Mouse (Mus musculus): ENCODE measurements at regions not wholly inside any gene's neighbourhood (a gene's known extent, or its start where the extent isn't known, plus 50 kb on each side); places are given as distances from the start of the nearest gene placed in this dataset.
A peak's percentile ranks its signal among the peaks of the same experiment; 100 is the strongest.

DNA sequence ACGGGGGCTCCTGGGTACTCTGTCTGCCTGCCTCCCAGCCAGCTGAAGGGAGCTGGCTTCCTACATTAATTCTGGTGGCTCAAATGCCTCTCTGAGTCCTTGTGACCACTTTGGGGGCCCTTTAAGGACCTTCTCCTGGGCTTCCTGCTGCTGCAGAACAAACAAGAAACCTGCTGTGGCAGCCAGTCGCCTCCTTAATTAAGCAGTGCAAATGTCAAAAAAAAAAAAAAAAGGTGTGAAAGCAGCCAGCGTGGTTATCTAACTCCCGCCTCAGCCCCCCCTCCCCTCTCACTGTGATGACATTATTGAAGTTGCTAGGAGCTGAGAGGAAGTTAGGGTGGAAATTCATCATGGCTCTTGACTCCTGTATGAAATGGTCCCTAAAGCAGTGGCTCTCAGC lies 189.3 kb downstream of the Vrk1 start:
- ATAC-seq (ENCODE audit: low FRiP score, low read depth) = no peak
- no peaks in the 10 kb centered on the region for H3K36me3 ChIP-seq
- H3K4me2 ChIP-seq = no peak overlapping the region
- 15% methylated on average over 4 of the region's 4 CpGs for WGBS
- H3K27me3 ChIP-seq = no peaks in the 10 kb centered on the region
- no peak overlapping the region for H3K4me3 ChIP-seq
- H3K27ac ChIP-seq (replicated peaks) = no peak overlapping the region
- no peaks in the 10 kb centered on the region for H3K9me3 ChIP-seq
- peaks cover 4% of the 10 kb centered on the region; the same call in 1 of the 2 replicates for H3K4me1 ChIP-seq (replicated peaks)
- H3K9ac ChIP-seq = no peak overlapping the region

DNA sequence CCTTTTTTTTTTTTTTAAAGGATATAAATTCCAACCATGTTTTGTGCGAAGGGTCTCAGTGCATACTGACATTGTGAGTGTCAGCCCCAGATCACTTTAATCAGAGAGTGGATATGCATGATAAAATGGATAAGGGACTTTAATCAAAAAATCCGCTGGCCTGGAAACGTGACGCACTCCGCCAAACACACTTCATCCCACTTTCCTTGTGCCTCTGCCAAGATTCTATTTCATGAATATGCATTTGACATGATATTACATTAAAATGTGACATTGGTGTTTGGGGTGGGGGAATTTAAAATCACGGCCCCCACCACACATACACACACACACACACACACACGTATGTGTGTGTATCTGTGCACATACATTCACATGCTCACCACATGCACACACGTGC lies 193.5 kb downstream of the Vrk1 start:
- Histone ChIP-seq H3K27ac (replicated peaks) (no peak overlapping the region), H3K4me1 (replicated peaks) (peaks cover 4% of the 10 kb centered on the region; the same call in 1 of the 2 replicates), H3K4me3 (no peak overlapping the region), H3K9ac (no peak overlapping the region), H3K4me2 (no peak overlapping the region), H3K9me3 (no peaks in the 10 kb centered on the region), H3K36me3 (no peaks in the 10 kb centered on the region), H3K27me3 (no peaks in the 10 kb centered on the region)
- ATAC-seq (ENCODE audit: low FRiP score, low read depth) = no peak
- WGBS = 64% methylated on average over 8 of the region's 8 CpGs

DNA sequence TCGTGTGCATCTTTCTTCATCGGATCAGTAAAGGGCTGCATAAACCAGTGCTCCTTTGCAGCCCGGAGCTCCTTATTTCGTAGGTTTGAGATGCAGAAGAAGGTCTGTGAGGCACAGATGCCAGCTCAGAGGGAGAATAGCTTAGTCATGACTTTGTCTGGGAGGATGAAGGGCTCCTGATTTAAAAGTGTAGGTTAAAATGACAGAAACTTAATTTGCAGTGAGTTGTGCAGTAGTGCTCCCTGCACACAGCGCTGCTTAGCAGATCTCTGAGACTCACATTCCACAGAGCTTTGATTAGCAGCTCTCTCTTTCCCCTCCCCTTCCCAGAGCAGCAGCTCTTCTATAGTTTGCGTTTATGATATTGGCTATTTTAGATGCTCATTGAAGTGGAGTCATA lies 200.9 kb downstream of the Vrk1 start:
- Histone ChIP-seq H3K4me3 (no peak overlapping the region), H3K9me3 (no peaks in the 10 kb centered on the region), H3K4me1 (replicated peaks) (no peaks in the 10 kb centered on the region; the same call in 1 of the 2 replicates), H3K27me3 (no peaks in the 10 kb centered on the region), H3K4me2 (no peak overlapping the region), H3K27ac (replicated peaks) (no peak overlapping the region), H3K36me3 (no peaks in the 10 kb centered on the region), H3K9ac (no peak overlapping the region)
- 78% methylated on average over 6 of the region's 6 CpGs for WGBS
- ATAC-seq (ENCODE audit: low FRiP score, low read depth) = no peak

DNA sequence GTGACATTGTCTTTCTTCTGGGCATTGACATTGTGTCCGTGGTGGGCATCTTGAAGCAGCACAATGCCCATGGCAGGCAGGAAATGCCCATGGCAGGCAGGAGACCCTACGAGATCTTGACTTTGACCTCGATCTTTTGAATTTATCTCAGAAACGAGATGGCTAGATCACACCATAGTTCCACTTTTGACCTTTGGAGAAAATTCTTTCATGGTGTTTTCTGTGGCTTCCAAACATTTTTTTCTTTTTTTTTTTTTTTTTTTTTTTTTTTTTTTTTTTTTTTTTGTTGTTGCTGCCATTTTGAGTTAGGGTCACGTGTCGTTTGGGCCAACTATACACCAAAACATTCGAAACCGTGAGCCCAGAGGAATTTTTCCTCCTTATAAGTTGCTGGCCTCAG lies 201.5 kb downstream of the Vrk1 start:
- Histone ChIP-seq H3K9ac (no peak overlapping the region), H3K4me1 (replicated peaks) (no peaks in the 10 kb centered on the region; the same call in 1 of the 2 replicates), H3K27me3 (no peaks in the 10 kb centered on the region), H3K4me3 (no peak overlapping the region), H3K4me2 (no peak overlapping the region), H3K36me3 (no peaks in the 10 kb centered on the region), H3K27ac (replicated peaks) (no peak overlapping the region), H3K9me3 (no peaks in the 10 kb centered on the region)
- ATAC-seq (ENCODE audit: low FRiP score, low read depth) = no peak
- whole genome bisulfite sequencing = 84% methylated on average over 8 of the region's 8 CpGs

DNA sequence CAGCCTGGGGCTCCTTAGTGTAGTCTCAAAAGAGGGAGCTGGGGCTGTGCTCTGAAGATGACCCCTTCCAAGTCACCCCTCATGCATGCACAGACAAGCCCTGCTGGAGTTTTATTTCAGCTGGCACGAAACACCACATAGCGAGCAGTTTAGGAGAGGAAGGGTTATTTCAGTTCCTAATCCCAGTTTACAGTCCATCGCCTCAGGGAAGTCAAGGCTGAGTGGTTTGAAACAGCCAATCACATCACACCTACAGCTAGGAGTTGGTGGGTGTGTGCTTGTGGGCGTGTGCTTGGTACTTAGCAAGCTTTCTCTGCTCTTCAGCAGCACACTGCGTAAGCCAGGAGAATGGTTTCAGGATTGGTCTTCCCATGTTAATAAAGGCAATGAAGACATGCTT lies 202.4 kb downstream of the Vrk1 start:
- H3K9ac ChIP-seq = no peak overlapping the region
- WGBS = 80% methylated on average over 5 of the region's 5 CpGs
- ATAC-seq (ENCODE audit: low FRiP score, low read depth) = no peak

DNA sequence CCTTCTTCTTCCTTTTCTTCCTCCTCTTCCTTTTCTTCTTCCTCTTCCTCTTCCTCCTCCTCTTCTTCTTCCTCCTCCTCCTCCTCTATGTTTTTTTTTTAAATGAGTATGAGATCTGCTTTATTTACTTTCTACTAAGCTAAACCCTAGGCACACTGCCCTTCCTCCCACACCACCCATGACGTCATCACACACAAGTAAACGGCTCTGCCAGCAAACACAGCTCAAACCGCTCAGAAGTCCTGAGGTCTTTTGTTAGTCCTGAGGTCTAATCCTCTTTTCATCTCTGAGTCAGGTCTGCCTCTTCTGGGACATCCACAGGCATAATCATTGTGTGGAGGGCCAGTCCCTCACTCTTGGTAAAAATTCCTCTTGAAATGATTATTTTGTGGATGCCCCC lies 210.0 kb downstream of the Vrk1 start:
- WGBS = 45% methylated on average over 3 of the region's 3 CpGs
- Histone ChIP-seq H3K4me3 (no peak overlapping the region), H3K9ac (no peak overlapping the region), H3K4me1 (replicated peaks) (peaks cover 10% of the 10 kb centered on the region; the same call in 1 of the 2 replicates), H3K27me3 (no peaks in the 10 kb centered on the region; the same call in 1 of the 2 replicates), H3K36me3 (no peaks in the 10 kb centered on the region), H3K9me3 (no peaks in the 10 kb centered on the region), H3K27ac (replicated peaks) (no peak overlapping the region), H3K4me2 (no peak overlapping the region)
- ATAC-seq (ENCODE audit: low FRiP score, low read depth) = no peak

More for the DNA sequence above, 202.4 kb downstream of the Vrk1 start:
- H3K27me3 ChIP-seq = no peaks in the 10 kb centered on the region
- H3K4me3 ChIP-seq = no peak overlapping the region
- H3K4me1 ChIP-seq (replicated peaks) = no peaks in the 10 kb centered on the region; the same call in 1 of the 2 replicates
- no peaks in the 10 kb centered on the region for H3K36me3 ChIP-seq
- H3K9me3 ChIP-seq = no peaks in the 10 kb centered on the region
- no peak overlapping the region for H3K27ac ChIP-seq (replicated peaks)
- no peak overlapping the region for H3K4me2 ChIP-seq

DNA sequence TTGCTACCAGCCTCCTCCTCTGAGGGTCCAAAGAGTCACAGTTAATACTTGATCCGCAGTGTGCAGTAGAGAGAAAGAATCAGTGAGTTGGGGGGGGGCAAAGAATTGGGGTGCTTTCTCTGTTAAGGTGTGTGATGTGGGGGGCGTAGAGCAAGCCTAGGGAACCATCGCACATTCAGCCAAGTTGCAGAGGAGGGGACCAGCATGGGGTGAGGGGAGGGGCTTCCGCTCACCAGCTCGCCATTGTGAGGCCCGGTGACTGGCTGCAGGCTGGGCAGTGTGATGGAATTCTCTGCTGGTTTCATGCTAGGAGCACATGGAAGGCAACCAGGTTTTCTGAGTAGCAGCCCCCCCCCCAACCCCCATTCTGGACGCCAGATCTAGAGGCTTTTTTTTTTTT lies 216.2 kb downstream of the Vrk1 start:
- Histone ChIP-seq H3K36me3 (no peaks in the 10 kb centered on the region), H3K9me3 (no peaks in the 10 kb centered on the region), H3K4me3 (no peak overlapping the region), H3K27ac (replicated peaks) (no peak overlapping the region), H3K4me2 (no peak overlapping the region), H3K4me1 (replicated peaks) (peaks cover 25% of the 10 kb centered on the region), H3K27me3 (no peaks in the 10 kb centered on the region), H3K9ac (no peak overlapping the region)
- no peak for ATAC-seq (ENCODE audit: low FRiP score, low read depth)
- WGBS = 23% methylated on average over 7 of the region's 7 CpGs

DNA sequence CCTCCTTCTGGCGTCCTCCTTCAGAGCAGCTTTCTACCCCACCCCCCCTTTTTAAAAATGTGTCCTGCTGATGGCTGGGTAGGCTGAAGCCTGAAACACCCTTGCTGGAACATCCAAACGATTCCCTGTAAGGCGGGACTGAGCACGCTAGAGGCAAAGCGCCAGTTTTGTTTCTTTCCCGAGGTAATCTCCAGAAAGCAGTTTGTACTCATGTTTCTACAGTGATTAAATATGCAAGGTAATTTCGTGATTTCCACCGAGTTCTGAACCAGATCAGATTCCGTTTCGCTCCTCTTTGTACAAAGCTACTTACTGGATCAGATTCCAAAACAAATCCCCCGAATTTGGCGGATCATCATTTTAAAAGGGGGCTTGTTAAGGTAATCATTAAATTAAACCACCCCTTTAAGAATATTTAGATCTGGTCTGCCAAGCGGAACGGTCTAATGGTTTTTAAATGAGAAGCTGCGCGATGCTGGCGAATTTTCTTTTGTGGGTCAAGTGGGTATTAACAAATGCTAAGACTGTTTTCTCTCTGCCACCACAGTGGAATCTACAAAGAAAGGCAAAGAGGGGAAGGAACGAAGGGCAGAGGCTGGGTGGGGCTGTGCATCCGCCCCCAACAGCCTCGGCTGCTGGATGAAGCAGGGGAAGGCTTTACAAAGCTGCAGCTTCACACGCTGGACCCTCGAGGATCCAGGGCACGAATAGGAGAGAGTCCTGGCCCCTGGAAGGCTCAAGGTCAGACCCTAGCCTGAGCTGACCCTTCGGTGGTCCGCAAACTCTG lies 216.9 kb downstream of the Vrk1 start:
- Histone ChIP-seq H3K27ac (replicated peaks) (peak overlapping the region; percentile 43; the same call in 1 of the 2 replicates), H3K9ac (no peak overlapping the region; the same call in 1 of the 2 replicates), H3K27me3 (no peaks in the 10 kb centered on the region), H3K4me1 (replicated peaks) (peaks cover 25% of the 10 kb centered on the region), H3K9me3 (no peaks in the 10 kb centered on the region), H3K4me2 (peak overlapping the region; percentile 40), H3K4me3 (no peak overlapping the region), H3K36me3 (no peaks in the 10 kb centered on the region)
- ATAC-seq (ENCODE audit: low FRiP score, low read depth) = no peak
- 14% methylated on average over 25 of the region's 25 CpGs for WGBS

DNA sequence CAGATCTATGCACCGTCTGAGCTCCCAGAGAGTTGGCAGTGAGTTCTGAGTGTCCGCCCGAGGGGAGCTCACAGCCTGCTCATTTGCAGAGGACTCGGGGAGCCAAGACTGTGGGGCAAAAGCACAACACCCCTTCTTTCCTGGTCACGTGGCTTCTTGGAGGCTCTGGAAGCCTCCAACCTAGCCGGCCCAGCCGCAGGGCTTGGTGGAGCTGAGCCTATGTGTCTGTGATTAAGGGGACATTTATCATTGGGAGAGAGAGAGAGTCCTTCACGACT lies 217.5 kb downstream of the Vrk1 start:
- no peak for ATAC-seq (ENCODE audit: low FRiP score, low read depth)
- no peaks in the 10 kb centered on the region for H3K36me3 ChIP-seq
- 0 out of 2 replicates have a peak overlapping the region, but pooled peaks have one; percentile 43 for H3K27ac ChIP-seq (replicated peaks)
- no peaks in the 10 kb centered on the region for H3K9me3 ChIP-seq
- no peak overlapping the region for H3K9ac ChIP-seq
- no peaks in the 10 kb centered on the region for H3K27me3 ChIP-seq
- peak overlapping the region; percentile 40 for H3K4me2 ChIP-seq
- 22% methylated on average over 8 of the region's 8 CpGs for WGBS
- H3K4me1 ChIP-seq (replicated peaks) = peaks cover 25% of the 10 kb centered on the region
- no peak overlapping the region for H3K4me3 ChIP-seq

DNA sequence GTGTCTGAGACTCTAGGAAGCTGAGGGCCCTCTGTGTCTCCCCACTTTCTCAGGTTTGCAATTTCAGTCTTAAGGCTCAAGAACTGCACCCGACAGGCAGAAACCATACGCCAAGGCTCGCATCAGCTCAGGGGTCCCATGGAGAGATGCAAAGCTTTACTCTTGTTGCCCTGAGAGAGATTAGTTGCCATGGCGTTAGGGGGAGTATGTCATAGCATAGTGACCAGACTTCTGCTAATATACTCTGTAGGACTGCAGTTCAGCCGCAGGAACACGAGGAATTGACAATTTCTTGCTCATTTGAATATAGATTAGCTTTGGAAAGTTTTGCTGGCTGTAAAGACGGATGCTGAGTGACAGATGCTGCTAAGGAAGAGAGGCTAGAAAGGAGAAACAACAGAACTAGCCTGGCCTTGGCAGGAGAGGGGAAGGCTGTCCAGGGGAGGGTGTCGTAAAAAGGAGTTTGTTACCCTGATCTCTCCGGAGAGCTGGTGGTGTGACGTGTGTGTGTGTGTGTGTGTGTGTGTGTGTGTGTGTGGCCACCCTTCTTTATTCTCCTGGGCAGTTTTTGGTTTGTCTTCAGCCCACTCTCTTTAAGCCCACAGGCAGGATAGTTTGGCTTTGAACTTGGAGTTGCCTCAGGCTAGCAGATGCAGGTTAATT lies 235.3 kb downstream of the Vrk1 start:
- ATAC-seq (ENCODE audit: low FRiP score, low read depth) = no peak
- 0 out of 2 replicates have a peak, but pooled peaks cover 4% of the 10 kb centered on the region for H3K4me1 ChIP-seq (replicated peaks)
- H3K27ac ChIP-seq (replicated peaks) = no peak overlapping the region
- H3K9me3 ChIP-seq = no peaks in the 10 kb centered on the region
- no peaks in the 10 kb centered on the region for H3K36me3 ChIP-seq
- no peak overlapping the region for H3K9ac ChIP-seq
- 0 out of 2 replicates have a peak, but pooled peaks cover 2% of the 10 kb centered on the region for H3K27me3 ChIP-seq
- no peak overlapping the region for H3K4me3 ChIP-seq
- 39% methylated on average over 10 of the region's 10 CpGs for WGBS
- no peak overlapping the region for H3K4me2 ChIP-seq

DNA sequence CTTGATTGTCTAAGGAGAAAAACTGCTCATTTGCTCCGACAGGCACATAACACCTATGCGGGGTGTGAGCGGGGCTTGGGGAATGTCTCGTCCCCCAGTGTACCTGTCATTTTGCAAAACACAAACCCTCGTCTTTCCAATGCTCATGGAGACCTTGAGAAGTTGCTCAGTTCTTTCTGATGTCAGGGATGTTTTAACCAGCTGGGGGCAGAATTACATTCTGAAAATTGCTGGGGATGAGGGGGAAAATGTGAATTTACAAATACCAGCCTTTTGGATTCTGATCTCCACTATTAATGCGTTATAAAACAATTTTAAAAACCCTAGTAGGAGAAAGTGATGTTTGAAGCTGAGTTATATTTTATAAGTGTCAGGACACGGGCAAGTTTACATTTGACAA lies 263.6 kb downstream of the Vrk1 start:
- no peaks in the 10 kb centered on the region for H3K4me1 ChIP-seq (replicated peaks)
- no peaks in the 10 kb centered on the region for H3K9me3 ChIP-seq
- no peak overlapping the region for H3K9ac ChIP-seq
- 82% methylated on average over 7 of the region's 7 CpGs for WGBS
- H3K27me3 ChIP-seq = no peaks in the 10 kb centered on the region
- H3K27ac ChIP-seq (replicated peaks) = no peak overlapping the region
- no peak for ATAC-seq (ENCODE audit: low FRiP score, low read depth)
- no peaks in the 10 kb centered on the region for H3K36me3 ChIP-seq
- H3K4me3 ChIP-seq = no peak overlapping the region
- H3K4me2 ChIP-seq = no peak overlapping the region

DNA sequence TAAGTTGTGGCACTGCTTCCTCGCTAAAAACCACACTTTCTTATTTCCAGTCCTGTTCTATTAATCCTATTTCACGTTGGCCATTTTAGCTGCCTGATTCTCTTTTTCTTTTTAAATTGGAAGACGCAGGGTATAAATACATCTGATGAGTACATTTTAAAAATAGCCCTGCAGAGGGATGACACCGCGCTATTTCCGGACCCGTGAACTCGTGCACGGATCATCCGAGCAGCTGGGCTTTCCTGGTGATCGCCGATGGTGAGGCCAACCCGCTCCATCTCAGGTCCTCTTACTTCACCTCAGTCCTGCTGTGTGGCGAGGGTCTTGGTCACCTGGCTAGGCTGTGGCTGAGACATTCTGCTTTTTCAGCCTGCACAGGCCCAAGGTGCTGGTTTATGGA lies 267.9 kb downstream of the Vrk1 start:
- WGBS = 94% methylated on average over 14 of the region's 14 CpGs
- Histone ChIP-seq H3K27ac (replicated peaks) (no peak overlapping the region), H3K27me3 (no peaks in the 10 kb centered on the region), H3K9ac (no peak overlapping the region), H3K9me3 (no peaks in the 10 kb centered on the region), H3K4me2 (no peak overlapping the region), H3K4me1 (replicated peaks) (no peaks in the 10 kb centered on the region), H3K36me3 (no peaks in the 10 kb centered on the region), H3K4me3 (no peak overlapping the region)
- no peak for ATAC-seq (ENCODE audit: low FRiP score, low read depth)
